Mouse (Mus musculus) midbrain, embryonic 16.5 days (tissue): ENCODE data around the gene Mup5. TPM values are rescaled to one million over a fixed set of nuclear protein-coding genes. Genes with fewer than 3 reads are reported as not detected.
"Not testable (repeated sequence)": the region's sequence is repeated elsewhere in the genome, so short reads cannot be mapped to it uniquely, and the experiment has no call there.

Experiments used
- ATAC-seq: fragments of 200-750 bp; cut with Nextera tagmentation; 2 replicates; pipeline ENCODE4 v1.8.0; 2017; ENCODE audit warnings: moderate TSS enrichment
- H3K27ac ChIP-seq: fragments of 300-500 bp; sonication (generic); 2 replicates; pipeline ENCODE4 v1.5.1; 2014; ENCODE audit warnings: mild to moderate bottlenecking, low read length, mixed read lengths
- H3K27me3 ChIP-seq: fragments of 300-500 bp; sonication (generic); 2 replicates; pipeline ENCODE4 v1.6.1; 2014; ENCODE audit warnings: low read depth, low read length, mixed read lengths; ENCODE audit not compliant: control insufficient read depth, insufficient read depth
- H3K36me3 ChIP-seq: fragments of 300-500 bp; sonication (generic); 2 replicates; pipeline ENCODE4 v1.6.1; 2014; ENCODE audit warnings: mild to moderate bottlenecking, low read length, moderate library complexity, mixed read lengths; ENCODE audit not compliant: control insufficient read depth, insufficient read depth
- H3K4me1 ChIP-seq: fragments of 300-500 bp; sonication (generic); 2 replicates; pipeline ENCODE4 v1.6.1; 2014; ENCODE audit warnings: mild to moderate bottlenecking, low read length, mixed read lengths; ENCODE audit not compliant: control insufficient read depth, insufficient read depth
- H3K4me2 ChIP-seq: fragments of 300-500 bp; sonication (generic); 2 replicates; pipeline ENCODE4 v1.6.1; 2014; ENCODE audit warnings: mild to moderate bottlenecking, low read length, mixed read lengths
- H3K4me3 ChIP-seq: fragments of 300-500 bp; sonication (generic); 2 replicates; pipeline ENCODE4 v1.5.1; 2014; ENCODE audit warnings: low read depth, mild to moderate bottlenecking, low read length, moderate library complexity, mixed read lengths
- H3K9ac ChIP-seq: fragments of 300-500 bp; sonication (generic); 2 replicates; pipeline ENCODE4 v1.6.1; 2014; ENCODE audit warnings: low read depth, low read length, mixed read lengths
- H3K9me3 ChIP-seq: fragments of 300-500 bp; sonication (generic); replicated peaks from 2 replicates; pipeline ENCODE4 v1.6.1; 2014; ENCODE audit warnings: mild to moderate bottlenecking, low read length, mixed read lengths; ENCODE audit not compliant: control insufficient read depth, poor library complexity, severe bottlenecking
- WGBS: fragments of 180-500 bp; shearing (Covaris S2); extraction: QIAGEN DNeasy Blood & Tissue Kit; methylation state at CpG from one replicate; pipeline ENCODE4 v1.1.7; 2014; 5-methylcytosine and 5-hydroxymethylcytosine counted together
- polyA plus RNA-seq: library from polyadenylated mRNA; unstranded; fragments of >200 nt; fragmentation: Nextera tagmentation; extraction: Ambion mirVana; gene quantifications from 2 replicates; pipeline ENCODE4 v1.2.1, GENCODE M21; 2015

Mup5 gene
- not detected in 2 replicates for polyA plus RNA-seq

- no peaks in the 10 kb centered on the region for H3K36me3 ChIP-seq
- no peak within 1 kb of the TSS for H3K9ac ChIP-seq
- peaks cover 3% of the 10 kb centered on the region for H3K9me3 ChIP-seq
- ATAC-seq, result no peak
- 74% methylated on average over 4 of the region's 4 CpGs for WGBS
- no peaks in the 10 kb centered on the region for H3K27me3 ChIP-seq
- H3K4me1 ChIP-seq, result no peaks in the 10 kb centered on the region
- no peak within 1 kb of the TSS for H3K4me3 ChIP-seq
- H3K27ac ChIP-seq, result no peak within 1 kb of the TSS
- no peak within 1 kb of the TSS for H3K4me2 ChIP-seq
Measured at GRCm38 (mm10) chr4:61834952-61835708, at the start of gene Mup5. Gene Mup5, minus strand, starts transcription at chr4:61835233.

- H3K27me3 ChIP-seq, result no peaks in the 10 kb centered on the region
- H3K36me3 ChIP-seq, result no peaks in the 10 kb centered on the region
- ATAC-seq, result no peak
- H3K27ac ChIP-seq, result no peak overlapping the region
- no peak overlapping the region for H3K4me3 ChIP-seq
- H3K4me2 ChIP-seq, result no peak overlapping the region
- no peak overlapping the region for H3K9ac ChIP-seq
- H3K9me3 ChIP-seq, result no peaks in the 10 kb centered on the region
- 42% methylated on average over 4 of the region's 4 CpGs for WGBS
- no peaks in the 10 kb centered on the region for H3K4me1 ChIP-seq
Measured at GRCm38 (mm10) chr4:61858160-61858559, 23.1 kb upstream of the Mup5 start.

- Histone ChIP-seq H3K27me3 (no peaks in the 10 kb centered on the region), H3K27ac (no peak overlapping the region), H3K9ac (no peak overlapping the region), H3K9me3 (no peaks in the 10 kb centered on the region; the same call in 1 of the 2 replicates), H3K36me3 (no peaks in the 10 kb centered on the region), H3K4me3 (no peak overlapping the region), H3K4me1 (no peaks in the 10 kb centered on the region), H3K4me2 (no peak overlapping the region)
- 93% methylated on average over 18 of the region's 18 CpGs for WGBS
- ATAC-seq, result 0 out of 2 replicates have a peak, but pooled peaks have one; percentile 17
Measured at GRCm38 (mm10) chr4:61855831-61856698, 21.0 kb upstream of the Mup5 start.

- Histone ChIP-seq H3K9me3 (no peaks in the 10 kb centered on the region; the same call in 1 of the 2 replicates), H3K36me3 (no peaks in the 10 kb centered on the region), H3K9ac (no peak overlapping the region), H3K27ac (no peak overlapping the region), H3K4me1 (no peaks in the 10 kb centered on the region), H3K4me2 (no peak overlapping the region), H3K4me3 (no peak overlapping the region), H3K27me3 (no peaks in the 10 kb centered on the region)
- ATAC-seq, result no peak
- 85% methylated on average over 6 of the region's 6 CpGs for WGBS
Measured at GRCm38 (mm10) chr4:61855344-61855743, 20.3 kb upstream of the Mup5 start.

GRCm38 (mm10) chr4:61844758-61845455 is 9.9 kb upstream of the Mup5 start:
- no peaks in the 10 kb centered on the region for H3K27me3 ChIP-seq
- H3K27ac ChIP-seq, result no peak overlapping the region
- ATAC-seq, result no peak
- no peaks in the 10 kb centered on the region for H3K4me1 ChIP-seq
- H3K9me3 ChIP-seq, result no peaks in the 10 kb centered on the region
- no peak overlapping the region for H3K9ac ChIP-seq
- no peak overlapping the region for H3K4me2 ChIP-seq
- no peaks in the 10 kb centered on the region for H3K36me3 ChIP-seq
- no peak overlapping the region for H3K4me3 ChIP-seq
- 92% methylated on average over 5 of the region's 5 CpGs for WGBS

GRCm38 (mm10) chr4:61829211-61829610 is 5.8 kb downstream of the Mup5 start:
- H3K4me2 ChIP-seq, result no peak overlapping the region
- no peak overlapping the region for H3K9ac ChIP-seq
- no peak overlapping the region for H3K4me3 ChIP-seq
- WGBS, result 79% methylated on average over 4 of the region's 4 CpGs
- H3K27me3 ChIP-seq, result no peaks in the 10 kb centered on the region
- no peak for ATAC-seq
- no peak overlapping the region for H3K27ac ChIP-seq
- no peaks in the 10 kb centered on the region; the same call in 1 of the 2 replicates for H3K9me3 ChIP-seq
- H3K4me1 ChIP-seq, result no peaks in the 10 kb centered on the region
- H3K36me3 ChIP-seq, result no peaks in the 10 kb centered on the region

- Histone ChIP-seq H3K27me3 (no peaks in the 10 kb centered on the region), H3K4me3 (no peak overlapping the region), H3K9me3 (peaks cover 11% of the 10 kb centered on the region), H3K27ac (no peak overlapping the region), H3K36me3 (no peaks in the 10 kb centered on the region), H3K4me1 (no peaks in the 10 kb centered on the region), H3K9ac (no peak overlapping the region), H3K4me2 (no peak overlapping the region)
- no peak for ATAC-seq
- 91% methylated on average over 15 of the region's 15 CpGs for WGBS
Measured at GRCm38 (mm10) chr4:61823185-61823584, 11.8 kb downstream of the Mup5 start.

- H3K4me2 ChIP-seq, H3K27me3 ChIP-seq, H3K4me1 ChIP-seq, H3K9ac ChIP-seq, ATAC-seq, H3K36me3 ChIP-seq, H3K4me3 ChIP-seq, H3K27ac ChIP-seq: not testable (repeated sequence)
- peaks cover 11% of the 10 kb centered on the region for H3K9me3 ChIP-seq
- WGBS, result 95% methylated on average over 9 of the region's 9 CpGs
Measured at GRCm38 (mm10) chr4:61822541-61822940, 12.5 kb downstream of the Mup5 start.
